Mouse (Mus musculus) thymus, postnatal 10 days (tissue): Measurements from ENCODE around the gene Mpdz.

Experiments
- DNase-seq, 2 experiments: peaks; one replicate each; pipeline ENCODE4 v3.0.0; 2021; ENCODE audit warnings: low spot score in 2 of 2

The Mpdz gene

GRCm38 (mm10) chr4:81283081-81283480 lies 159.5 kb downstream of the Mpdz start:
- no peak for DNase-seq

- DNase-seq = no peak
Observed at GRCm38 (mm10) chr4:81280098-81280497, 162.5 kb downstream of the Mpdz start.

DNA sequence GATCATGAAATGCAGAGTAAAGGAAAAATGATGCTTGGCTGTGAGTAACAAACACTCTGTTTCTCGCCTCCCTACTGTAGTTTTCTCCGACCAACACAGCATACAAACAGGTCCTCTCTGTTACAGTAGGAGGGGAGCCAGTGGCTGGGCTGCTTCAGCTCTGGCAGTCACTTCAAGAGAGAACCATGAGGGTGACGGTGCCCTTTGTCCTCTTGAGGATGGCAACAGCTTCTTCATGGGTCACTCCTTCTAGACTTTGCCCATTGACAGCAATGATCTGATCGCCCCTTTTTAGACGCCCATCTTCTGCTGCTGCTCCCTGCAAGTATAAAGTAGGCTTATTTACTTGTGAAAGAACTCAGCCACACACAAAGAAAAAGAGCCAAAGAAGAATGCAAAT lies 163.2 kb downstream of the Mpdz start:
- DNase-seq = no peak

DNA sequence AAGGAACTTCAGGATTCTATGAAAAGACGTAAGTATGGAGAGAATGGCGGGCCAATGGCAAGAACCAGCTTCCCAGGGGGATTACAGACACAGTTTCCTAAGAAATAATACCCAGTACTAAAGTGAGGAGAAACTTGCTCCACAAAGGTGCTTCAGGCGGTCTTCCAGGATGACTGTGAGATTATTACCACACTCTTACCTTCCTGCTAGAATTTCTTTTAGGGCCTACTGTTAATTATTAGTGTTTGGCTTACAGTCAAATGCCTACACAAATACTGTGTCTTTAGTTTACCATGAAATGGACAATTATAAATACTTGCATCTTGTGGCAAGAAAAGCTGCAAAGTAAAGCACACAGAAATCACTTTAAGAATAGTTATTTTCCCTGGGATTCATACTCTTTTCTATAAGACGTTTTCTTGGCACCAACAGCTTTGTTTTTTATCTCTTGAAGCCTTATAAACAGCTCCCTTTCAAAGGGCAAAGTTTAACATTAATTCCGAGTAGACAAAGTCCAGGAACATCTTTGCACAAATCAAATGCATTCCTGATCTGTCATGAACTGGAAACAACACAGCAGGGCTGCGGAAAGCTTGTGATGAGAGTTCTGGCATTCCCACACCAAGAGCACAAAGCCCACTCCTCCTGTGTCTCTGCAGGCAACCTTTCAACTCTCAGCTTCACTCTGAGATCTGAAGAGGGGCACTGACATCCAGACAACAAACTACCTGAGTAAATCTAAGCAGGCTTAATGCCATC lies 166.5 kb downstream of the Mpdz start:
- no peak for DNase-seq

DNA sequence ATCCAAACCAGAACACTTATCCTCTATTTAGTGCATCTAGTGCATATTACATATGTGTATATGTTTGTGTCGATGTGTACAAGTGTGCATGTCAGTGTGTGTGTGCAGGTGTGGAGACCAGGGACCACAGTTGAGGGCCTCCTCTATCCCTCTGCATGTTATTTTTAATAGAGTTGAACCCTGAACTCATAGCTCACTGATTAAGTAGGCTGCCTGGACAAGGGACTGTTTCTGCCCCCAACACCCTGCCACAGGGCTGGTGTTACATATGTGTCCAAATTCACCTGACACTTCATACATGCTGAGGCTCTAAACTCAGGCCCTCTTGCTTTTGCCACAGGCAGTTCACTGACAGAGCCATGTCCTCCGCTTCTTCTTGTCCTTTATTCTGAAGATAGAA lies 169.5 kb downstream of the Mpdz start:
- no peak for DNase-seq

DNA sequence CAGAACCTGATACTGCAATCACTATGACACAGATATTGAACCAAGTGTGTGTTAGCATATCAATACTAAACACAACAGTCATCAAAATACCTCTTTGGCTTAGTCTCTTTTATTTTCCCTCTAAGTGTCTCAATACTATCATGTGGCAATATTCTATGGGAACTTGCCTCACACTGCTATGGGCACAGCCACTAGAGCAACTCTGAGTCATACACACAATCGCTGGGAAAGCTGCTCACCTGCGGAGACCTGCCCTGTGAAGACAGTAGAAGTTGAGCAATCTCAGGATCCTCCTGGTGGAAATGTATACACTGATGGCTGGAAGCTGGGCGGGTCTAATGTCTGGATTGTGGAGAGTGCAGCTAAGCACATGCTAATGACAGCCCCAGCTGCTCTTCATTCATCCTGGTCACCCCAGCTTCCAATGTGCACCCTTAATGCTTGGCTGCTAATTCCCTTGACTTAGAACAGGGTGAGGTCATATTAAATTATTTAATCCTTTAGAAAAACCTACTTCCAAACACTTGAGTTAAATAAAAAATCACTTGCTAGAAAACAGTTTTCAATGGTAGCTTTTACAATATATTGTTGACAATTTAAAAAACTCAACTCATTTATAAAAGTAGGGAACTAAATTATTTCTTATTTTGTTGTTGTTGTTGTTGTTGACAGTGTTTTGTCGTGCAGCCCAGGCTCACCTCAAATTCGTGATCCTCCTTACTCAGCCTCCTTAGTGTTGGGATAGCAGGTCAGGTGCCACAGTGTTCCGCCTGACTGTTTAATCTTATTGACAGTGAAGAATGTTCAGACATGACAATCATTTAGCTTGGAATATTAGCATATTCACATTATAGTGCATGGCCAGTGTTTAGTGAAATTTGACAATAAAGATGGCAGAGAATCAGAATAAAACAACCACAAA lies 189.5 kb downstream of the Mpdz start:
- DNase-seq = no peak

DNA sequence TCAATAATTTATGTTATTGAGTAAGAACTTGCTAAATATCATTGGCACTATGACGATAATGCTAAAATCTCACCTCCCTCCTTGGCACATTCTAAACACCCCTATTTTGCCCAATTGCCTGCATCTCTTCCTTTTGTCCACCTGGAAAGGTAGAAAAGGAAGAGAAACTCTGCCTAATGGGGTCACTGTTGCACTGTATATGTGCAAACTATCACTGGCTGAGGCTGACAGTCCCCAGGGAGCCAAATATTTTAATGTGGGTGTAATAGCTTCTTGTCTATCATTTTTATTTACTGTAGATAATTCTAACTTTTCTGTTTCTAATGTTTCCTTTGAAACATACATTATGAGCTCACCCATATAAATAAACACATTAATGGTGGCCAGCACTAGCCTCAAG lies 190.3 kb downstream of the Mpdz start:
- DNase-seq = no peak

- DNase-seq = no peak
Observed at GRCm38 (mm10) chr4:81251934-81252333, 190.7 kb downstream of the Mpdz start.

DNA sequence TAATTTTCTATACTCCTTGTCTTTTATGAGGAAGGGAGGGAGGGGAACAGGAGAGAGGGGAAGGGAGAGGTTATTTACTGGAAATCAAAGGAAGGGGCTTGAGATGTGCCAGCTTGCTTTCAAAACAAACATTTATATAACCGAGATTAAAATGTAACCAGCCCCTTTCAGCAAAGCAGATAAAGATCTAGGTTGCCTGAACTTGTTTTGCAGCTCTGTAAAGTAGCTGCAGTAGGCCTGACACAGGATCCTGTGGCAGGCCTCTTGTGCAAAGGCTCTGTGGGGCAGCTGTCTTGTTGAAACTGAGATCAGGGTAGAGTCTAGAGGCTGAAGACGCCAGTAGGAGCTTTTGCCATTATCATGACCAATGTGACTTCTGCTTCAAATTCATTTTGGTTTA lies 193.4 kb downstream of the Mpdz start:
- DNase-seq = no peak

GRCm38 (mm10) chr4:81236227-81236626 lies 206.4 kb downstream of the Mpdz start:
- no peak for DNase-seq
